Mouse (Mus musculus) cerebellum, adult 11 months (tissue): ENCODE results near the gene Wipf2.
"Not testable (repeated sequence)": the region's sequence is repeated elsewhere in the genome, so short reads cannot be mapped to it uniquely, and the experiment has no call there.

Experiments
- DNase-seq: peaks from one replicate; pipeline ENCODE4 v3.0.0; 2022

Wipf2 gene

DNA sequence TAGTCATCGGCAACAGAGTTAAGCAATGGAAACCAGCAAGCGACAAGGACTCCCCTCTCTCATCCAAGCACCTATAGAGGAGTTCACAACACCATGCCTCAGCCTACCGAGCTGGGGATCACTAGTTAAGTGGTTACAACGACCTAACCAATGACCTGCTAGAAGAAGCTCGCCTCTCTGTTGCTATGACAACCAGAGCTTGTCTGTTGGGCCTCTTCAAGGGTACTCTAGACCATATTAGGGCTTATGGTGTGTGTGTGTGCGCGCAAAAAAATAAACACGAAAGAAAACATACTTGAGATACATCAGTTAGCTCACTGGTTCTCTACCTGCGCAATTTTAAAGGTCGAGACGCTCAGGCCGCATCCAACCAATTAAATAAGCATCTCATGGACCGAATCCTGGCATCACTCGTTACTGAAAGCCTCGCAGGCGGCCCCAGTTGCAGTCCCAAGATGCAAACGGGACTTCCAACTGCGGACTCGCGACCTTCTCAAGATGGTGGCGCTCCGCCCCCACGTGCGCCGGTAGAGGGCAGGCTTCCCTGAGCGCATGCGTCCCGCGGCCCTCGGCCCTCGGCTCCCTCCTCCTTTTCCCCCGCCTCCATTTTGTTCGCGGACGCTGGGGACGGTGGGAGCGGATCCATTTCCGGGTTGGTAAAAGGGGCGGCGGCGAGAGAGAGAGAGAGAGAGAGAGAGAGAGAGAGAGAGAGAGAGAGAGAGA lies at the start of gene Wipf2:
TSS of gene Wipf2 (plus strand) at position 611 of the 723 bp plus-strand sequence.
- DNase-seq = peak; percentile 94

DNA sequence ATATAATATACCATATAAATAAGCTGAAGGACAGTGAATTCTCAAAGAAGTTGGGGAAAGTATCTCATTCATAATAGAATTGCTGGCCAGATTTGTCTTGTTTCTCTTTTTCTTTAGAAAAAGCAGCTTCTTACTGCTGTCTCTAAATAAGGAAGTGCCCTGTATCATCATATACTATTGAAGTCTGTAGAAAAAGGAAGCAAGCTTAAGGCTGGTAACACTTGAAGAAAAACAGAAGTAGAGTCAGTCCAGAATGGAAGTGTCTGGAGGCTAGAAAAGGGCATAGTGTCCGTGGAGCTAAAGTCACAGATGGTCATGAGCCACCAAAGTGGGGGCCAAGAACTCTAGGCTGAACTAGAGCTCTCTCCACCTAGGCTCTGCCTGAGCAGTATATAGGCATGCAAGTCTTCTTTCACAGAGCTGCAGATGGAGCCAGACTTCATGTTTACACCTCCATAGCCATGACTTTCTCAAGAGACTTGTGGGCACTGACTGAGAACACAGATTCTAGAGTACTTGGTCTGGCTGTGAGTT lies 46.7 kb upstream of the Wipf2 start:
- no peak for DNase-seq

DNA sequence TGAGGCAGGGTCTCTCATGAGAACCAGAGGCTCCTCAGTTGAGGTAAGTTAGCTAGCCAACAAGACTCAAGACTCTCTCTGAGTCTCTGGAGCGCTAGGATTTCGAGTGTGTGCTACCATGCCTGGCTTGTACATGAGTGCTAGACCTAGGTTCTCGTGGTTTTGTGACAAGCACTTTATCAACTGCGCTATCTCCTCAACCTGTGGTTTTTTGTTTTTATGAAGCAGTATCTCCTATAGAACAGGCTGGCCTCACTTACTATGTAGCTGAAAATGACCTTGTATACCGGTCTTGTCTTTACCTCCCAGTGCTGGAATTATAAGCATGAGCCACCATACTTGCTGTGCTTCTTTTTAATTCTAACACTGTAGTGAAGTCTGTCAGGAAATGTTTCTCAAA lies 42.5 kb upstream of the Wipf2 start:
- no peak for DNase-seq

DNA sequence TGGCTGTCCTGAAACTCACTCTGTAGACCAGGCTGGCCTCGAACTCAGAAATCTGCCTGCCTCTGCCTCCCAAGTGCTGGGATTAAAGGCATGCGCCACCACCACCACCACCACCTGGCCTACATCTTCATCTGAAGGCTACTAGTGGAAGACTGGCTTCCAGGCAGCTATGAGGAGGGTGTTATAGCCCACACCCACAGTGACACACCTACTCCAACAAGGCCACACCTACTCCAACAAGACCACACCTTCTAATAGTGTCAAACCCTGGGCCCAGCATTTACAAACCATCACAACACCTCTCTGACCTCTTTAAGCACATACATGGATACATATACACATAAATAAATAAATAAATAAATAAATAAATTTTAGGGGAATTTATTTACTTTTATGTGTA lies 37.4 kb upstream of the Wipf2 start:
- DNase-seq = not testable (repeated sequence)

DNA sequence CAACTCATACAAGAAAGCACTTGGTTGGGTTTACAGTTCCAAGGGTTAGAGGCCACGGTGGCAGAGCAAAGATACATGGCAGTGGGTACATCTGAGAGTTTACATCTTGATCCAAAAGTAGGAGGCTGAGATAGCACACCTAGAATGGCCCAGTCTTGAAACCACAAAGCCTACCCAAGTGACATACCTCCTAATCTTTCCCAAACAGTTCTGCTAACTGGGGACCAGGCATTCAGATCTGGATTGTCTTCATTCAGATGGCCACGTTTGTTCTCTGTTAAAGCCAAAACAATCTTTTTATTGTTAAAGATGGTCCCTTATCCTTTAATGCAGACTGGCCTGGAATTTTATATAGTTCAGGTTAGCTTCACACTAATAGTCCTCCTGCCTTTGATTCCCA lies 35.6 kb upstream of the Wipf2 start:
- DNase-seq = no peak

DNA sequence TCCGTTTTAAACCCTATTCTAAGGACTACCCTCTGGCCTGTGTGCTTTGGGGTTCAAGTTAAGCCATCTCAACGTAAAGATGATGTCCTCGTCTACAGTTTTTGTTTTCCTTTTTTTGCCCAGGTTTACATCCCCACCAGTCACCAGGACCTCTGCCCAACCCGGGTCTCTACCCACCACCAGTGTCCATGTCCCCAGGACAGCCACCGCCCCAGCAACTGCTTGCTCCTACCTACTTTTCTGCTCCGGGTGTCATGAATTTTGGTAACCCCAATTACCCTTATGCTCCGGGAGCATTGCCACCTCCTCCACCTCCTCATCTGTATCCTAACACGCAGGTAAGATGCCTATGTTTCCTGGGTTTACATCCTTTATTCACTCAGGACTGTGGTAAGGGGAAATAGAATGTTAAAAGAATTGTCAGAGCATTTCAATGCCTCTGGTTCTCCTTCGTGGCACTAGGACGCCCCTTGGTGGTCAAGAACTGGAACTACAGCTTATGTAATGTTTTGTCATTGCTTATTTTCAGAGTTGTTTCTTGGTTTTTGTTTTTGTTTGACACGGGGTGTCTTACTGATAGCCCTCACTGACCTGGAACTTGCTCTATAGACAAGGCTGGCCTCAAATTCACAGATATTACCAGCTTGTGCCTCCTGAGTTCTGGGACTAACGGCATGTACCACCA lies 34.2 kb upstream of the Wipf2 start:
- no peak for DNase-seq

DNA sequence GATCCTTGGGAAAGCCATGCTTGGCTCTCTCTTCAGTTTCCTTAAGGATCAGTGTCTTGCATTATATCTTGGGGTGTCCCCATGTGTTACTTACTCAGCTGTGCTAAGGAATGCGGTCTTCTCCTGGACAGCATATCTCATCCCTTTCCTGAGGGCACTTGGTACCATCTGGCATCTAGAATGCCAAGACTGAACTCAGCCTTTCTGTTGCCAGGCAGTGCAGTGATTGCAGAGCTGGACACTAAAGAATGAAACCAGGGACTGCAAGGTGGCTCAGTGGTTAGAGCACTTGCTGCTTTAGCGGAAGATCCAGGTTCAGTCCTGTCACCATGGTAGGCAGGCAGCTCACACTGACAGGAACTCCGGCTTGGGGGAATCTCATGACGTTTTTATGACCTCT lies 33.6 kb upstream of the Wipf2 start:
- no peak for DNase-seq

DNA sequence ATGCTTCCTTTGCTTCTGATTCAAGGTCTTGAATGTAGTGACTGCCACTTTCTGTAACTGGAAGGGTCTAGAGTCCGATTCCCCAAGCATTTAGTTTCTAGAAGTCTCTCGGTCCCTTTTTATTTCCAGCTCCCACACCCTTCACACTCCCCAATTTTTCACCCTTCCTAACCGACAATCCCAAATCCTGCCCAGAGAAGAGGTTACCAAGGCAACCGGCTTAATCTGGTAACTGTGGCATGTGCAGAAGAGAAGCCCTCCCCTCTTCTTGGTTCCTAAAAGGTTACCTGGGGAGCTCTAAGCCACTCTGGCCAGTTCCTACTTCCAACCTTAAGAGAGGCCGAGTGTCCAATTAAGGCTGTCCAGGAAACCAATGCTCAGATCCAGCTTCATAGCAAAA lies 28.1 kb upstream of the Wipf2 start:
- no peak for DNase-seq

DNA sequence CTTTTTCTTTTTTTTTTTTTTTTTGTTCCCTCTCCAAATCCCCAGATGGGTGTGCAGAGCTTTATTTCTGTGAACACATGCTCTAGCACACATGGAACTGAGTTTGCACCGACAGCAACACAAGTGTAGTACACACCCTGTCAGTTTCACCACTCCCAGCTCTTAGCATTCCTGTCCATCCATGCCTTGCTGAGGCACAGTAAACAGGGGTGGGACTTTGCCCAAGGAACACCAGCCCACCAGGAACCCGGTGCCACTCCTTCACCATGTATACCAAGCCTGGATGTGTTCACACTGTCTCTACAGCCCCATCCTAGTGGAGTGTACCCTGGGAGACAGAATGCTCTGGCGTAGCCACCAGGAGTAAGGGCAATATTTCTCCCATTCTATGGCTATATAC lies 27.7 kb upstream of the Wipf2 start:
- no peak for DNase-seq

DNA sequence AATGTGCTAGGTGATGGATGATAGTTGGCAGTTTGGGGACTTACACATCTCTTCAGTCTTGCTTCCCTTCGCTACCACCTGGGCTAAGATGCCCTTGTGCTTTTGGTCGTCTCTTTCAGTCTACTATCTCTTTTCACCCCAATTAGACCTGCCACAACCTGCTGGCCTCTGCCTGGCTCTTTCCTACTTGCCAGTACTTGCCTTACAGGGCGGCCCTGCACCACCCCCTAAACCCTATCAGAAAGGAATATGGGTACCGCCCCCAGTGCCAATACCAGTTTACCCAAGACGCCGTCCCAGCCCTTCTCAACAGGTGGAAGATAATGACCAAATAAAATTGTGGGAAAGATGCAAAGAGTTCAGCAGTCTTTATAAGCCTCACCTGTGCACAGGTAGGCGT lies 27.3 kb upstream of the Wipf2 start:
- no peak for DNase-seq

DNA sequence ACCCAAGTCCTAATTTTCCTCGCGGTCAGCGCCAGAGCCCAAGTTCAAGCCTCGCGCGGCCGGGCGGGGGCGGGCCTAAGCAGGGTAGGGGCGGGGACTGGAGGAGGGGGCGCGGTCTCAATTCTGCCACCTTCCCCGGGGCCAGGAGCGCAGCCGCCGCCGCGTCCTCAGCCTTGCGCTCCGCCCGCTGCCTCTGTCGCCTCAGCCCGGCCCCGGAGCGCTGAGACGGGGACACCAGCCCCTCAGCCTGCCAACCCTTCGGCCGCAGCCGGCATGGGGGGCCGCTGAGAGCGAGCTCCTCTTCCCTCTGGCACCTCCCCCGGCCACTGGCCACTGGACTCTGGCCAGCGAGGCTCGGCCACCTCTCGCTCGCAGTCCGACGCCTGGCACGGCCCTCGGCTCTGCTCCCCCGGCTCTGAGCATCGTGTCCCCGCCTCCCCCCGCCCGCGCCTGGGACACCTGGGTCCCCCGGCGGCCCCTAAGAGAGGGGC lies 26.7 kb upstream of the Wipf2 start, which contains the start of gene Rapgefl1:
TSS of gene Rapgefl1 (plus strand) at position 135 of the 491 bp plus-strand sequence.
- DNase-seq = peak; percentile 83

DNA sequence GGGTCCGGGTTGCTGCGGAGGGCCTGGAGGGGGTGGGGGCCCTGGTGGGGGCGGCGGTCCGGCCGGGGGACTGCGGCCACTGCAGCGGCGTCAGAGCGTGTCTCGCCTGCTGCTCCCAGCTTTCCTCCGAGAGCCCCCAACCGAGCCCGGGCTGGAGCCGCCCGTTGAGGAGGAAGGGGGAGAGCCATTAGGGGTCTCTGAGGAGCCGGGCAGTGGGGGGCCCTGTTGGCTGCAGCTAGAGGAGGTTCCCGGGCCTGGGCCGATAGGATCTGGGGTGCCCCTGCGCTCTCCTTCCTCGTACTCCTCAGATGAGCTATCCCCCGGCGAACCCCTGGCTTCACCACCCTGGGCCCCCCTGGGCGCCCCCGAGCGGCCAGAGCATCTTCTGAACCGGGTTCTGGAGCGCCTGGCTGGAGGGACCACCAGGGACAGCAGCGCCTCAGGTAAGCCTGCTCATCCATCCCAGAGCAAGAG lies 26.2 kb upstream of the Wipf2 start:
- peak; percentile 47 for DNase-seq

DNA sequence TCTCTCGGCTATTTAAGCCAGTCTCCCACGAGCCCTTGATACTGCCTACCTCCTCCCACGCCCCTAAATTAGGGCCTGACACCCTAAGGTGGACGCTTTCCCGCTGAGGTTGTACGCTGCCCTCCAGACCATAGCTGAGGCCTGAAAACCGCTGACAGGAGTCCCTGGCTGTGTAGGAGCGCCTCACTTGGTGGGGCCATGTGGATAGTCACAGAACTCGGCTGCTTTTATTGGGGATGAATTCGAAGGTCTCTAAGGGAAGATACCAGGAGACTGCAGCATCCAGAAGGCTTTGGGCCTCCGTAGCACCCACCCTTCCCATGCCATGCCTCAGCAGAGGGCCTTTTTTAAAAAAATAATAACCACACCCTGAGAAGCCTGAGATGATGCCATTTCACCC lies 25.5 kb upstream of the Wipf2 start:
- DNase-seq = no peak

DNA sequence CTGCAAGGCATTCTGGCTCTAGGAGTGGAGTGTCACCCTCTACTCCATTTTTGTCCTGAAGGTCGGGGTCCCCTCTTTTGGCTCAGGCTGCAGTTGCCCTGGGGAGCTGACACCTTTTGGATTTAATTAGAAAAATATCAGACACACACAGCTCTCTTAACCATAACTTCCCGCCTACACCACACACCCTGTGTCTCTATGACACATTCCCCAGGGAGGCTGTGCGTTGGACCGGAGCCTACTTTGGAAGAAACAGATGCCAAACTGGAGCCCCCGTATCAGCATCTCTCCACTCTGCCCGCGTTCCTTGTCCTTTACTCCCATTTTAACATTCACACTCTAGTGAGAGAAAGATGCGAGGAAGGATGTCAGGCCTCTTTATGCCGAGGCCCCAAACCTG lies 24.9 kb upstream of the Wipf2 start:
- DNase-seq = no peak

DNA sequence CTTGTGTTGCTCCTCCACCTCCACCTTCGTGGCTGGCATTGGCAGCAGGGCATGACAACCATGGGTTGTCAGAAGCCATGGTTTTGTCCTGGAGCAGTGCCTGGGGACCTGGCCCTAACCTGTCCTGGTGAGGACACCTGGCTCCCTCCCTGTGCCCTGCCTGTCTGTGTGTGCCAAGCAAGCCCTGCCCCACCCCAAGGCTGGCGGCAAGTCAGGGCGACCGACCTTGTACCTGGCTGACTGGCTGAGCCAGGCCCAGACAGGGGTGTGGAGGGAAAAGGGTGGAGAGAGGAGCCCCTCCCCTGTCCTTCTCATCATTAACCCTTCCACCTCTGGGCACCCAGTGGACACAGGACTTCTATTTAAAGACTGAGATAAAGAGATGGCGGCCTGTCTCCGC lies 24.0 kb upstream of the Wipf2 start:
- DNase-seq = no peak

DNA sequence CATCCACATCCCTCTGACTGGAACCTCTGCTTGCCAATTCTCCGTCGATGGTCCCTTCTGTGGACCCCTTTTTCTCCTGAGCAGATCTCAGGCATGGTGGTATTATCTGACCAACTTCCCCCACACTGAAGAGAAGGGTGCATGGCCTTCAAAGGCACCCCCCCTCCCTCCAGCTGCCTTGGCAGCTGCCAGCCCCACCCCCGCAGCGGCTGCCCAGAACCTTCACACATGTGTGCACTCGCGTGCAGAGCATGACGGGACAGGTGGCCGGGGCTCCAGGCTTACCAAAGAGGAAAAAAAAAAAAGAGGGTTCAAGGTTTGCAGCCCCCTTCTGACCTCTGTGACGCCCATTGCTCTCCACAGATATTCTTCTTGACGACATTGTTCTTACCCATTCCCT lies 23.5 kb upstream of the Wipf2 start:
- no peak for DNase-seq

DNA sequence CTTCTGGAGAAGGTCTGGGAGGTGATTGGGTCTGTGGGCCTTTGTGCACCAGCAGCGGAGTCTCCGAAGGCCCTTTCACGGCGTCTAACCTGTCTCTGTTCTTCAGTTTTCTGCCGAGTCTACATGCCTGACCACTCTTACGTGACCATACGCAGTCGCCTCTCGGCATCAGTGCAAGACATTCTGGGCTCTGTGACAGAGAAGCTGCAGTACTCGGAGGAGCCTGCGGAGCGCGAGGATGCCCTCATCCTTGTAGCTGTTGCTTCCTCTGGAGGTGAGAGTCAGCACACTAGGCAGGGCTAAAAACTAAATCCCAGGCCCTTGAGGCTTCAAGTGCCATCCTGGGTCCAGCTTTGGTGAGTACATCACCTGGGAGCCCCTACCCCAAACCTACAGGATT lies 17.4 kb upstream of the Wipf2 start:
- DNase-seq = no peak

DNA sequence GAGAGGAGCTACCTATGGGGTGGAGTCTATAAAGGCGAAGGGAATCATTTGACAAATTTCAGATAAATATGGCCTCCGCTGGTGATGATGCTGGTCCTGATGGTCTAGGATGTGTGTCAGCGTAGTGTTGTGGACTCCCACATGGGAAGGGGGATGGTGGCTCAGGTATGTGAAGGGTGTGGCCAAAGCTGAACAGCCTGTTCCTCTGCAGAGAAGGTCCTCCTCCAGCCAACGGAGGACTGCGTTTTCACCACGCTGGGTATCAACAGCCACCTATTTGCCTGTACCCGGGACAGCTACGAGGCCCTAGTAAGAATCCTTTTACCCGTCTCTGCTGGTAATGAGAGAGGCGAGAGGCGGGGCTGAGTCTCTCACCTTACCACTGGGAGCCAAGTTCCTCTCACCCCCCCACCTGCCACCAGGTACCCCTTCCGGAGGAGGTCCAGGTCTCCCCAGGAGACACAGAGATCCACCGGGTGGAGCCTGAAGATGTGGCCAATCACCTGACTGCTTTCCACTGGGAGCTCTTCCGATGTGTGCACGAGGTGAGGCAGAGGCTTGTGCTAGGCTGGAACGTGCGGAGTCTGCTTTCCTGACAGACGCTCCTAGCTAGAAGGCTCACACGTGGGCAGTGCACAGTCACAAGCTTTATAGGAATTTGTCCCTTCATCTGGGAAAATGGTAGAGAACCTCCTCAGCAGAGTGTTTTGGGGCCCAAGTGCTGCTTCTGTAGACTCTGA lies 16.4 kb upstream of the Wipf2 start:
- no peak for DNase-seq

DNA sequence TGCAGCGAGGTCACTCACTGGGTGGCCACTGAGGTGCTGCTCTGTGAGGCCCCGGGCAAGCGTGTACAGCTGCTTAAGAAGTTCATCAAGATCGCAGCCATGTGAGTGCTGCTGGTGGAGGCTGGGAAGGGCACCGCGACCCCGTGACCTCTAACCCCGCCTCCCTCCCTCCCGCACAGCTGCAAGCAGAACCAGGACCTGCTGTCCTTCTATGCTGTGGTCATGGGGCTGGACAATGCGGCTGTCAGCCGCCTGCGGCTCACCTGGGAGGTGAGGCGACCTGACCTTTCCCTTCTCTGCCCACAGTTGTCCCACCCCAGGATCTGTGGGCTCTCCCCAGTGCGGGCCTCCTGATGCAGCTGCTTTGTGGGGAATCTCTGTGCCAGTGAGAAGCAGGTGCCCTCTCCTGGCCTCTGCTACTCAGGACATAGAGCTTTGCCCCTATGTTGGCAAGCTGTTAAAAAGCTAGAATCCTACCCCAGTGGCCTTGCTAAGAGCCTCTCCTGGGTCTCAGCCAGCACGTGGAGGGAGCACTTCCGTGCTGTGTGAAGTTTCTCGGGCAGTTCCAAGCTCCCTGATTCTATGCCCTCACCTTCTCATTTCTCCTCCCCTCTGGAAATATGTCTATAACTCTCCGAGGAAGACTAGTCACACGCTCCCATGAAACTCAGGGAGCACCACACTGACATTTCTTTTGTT lies 14.1 kb upstream of the Wipf2 start:
- no peak for DNase-seq

DNA sequence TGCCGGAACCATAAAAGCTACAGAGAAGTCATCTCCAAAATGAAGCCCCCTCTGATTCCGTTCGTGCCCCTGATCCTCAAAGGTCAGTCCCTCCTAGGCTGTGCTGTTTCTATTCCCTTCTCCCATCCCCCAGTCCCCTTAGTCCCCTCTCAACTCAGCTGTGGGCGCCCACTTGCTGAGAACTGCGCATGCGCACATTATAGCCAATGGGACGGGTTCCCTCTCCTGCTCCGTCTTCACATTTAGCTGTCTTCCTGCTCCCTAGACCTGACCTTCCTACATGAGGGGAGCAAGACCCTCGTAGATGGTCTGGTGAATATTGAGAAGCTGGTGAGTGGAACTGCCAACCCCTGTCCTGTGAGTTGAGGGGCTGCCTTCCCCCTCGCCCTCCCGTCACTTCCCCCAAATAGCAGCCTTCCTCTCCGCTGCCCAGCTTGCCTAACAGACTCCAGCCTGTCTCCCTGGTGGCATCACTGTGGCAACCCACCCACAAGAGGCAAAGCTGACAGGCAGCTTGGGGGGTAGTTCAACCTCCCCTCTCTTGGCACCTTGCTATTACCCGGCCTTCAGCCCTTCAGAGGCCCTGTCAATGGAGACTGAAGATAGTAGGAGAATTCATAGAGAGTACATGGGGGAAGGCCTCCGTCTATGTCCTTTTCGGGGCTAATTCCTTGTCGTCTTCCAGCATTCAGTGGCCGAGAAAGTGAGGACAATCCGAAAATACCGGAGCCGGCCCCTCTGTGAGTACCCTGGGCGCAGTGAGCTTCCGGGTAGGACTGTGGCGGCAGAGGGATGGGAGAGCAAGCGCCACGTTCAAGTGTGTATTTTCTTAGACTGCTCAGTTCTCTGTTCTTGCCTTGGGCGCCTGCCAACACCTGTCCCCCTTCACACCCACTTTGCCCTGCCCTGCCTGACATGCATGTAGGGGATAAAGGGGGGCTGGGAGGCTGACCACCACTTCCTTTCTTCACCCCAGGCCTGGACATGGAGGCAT lies 13.0 kb upstream of the Wipf2 start:
- DNase-seq = no peak

DNA sequence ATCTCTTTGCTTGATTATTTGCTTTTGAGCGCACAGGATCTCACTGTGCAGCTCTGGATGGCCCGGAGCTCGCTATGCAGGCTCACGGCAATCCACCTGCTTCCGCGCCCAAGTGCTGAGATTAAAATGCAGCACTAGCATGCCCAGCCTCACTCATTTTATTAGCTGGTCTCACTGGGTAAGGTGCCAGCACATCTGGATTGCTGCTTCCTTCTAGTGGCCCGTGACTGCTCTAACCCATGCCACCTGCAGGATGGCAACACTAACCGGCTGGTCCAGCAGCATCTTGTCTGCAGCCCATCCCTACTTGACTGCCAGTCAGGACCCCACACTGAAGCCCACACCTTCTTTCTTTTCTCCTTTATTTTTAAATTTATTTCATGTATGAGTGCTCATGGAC lies 9.3 kb upstream of the Wipf2 start:
- no peak for DNase-seq

DNA sequence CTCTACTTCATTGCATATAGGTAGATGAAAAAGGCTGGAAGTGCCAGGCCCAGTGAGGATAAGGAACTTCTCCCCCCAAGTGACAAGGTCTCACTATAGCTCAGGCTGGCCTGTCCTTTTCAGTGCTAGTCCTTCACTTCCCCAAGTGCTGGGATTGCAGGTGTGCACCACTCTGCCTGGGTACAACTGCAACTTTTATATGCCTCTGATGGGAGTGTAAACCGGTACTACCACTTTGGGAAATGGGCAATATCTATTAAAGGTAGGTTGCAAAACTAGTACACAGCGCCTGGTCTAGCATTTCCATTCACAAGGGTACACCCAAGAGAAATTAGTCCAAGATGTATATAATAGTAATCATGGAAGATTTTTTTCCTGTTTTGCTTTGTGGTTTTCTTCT lies 8.8 kb upstream of the Wipf2 start:
- no peak for DNase-seq
